Mouse (Mus musculus): ENCODE measurements around the gene Rbm47.

DNA sequence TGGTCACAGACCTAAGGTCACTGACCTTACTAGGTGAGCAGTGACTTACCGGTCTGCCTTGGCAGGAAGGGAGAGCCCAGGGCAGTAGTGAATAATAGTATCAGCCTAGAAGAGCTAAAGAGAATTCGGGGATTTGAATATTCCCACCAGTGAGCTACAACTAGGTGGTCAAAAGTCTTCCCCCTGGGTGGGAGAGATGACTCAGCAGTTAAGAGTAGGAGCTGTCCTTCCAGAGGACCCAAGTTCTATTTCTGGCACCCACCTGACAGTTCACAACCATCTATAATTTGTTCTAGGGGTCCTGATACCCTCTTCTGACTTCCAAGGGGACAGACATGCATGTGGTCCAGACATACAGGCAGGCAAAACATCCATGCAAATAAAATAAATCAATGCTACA, 102.6 kb downstream of the Rbm47 start:
- no peak for TF ChIP-seq EP300 (optimal IDR thresholded peaks at IDR 0.05)
- no peak for TF ChIP-seq CTCF (IDR thresholded peaks at IDR 0.05; ENCODE audit: low read depth)

Data from stomach, postnatal 0 days (tissue).